Mouse (Mus musculus) fat pad, adult 2 months (tissue): ENCODE results near the gene Ctsk.

ENCODE experiments used
- DNase-seq: peaks from one replicate; pipeline ENCODE4 v3.0.0-alpha.2; 2011; ENCODE audit warnings: low read depth, low spot score; ENCODE audit errors: extremely low read depth

Gene Ctsk

DNA sequence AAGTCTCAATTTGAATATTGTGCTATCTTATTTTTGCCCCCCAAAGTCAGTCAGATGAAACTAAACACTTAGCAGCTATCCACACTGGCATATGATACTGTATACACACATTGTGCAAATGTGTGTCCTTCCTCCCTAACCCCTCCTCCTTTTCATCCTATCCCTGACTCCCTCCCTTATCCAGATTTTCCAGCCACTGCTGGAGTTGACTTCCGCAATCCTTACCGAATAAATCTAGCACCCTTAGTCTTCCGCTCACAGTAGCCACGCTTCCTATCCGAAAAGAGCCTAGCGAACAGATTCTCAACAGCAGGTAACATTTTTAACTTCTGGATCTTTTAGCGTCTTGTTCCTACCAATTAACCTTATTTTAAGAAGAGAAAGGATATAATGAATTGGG lies at the start of gene Ctsk:
Ctsk (plus strand) TSS at position 233 of the 400 bp plus-strand sequence.
- DNase-seq = no peak

DNA sequence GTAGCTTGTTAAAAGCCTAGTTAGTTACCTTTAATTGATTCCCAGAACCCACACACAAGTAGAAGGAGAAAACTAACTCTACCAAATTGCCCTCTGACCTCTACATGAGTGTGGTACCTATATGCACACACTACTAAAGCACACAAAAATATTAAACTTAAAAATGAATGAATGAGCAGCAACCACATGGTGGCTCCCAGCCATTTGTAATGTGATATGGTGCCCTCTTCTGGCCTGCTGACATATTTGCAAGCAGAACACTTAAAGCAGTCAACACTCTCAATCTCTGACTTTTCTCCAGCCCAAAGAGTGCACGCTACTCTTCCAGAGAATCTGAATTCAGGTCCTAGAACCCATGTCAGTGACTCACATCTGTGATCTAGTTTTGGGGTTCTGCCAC lies 48.6 kb upstream of the Ctsk start:
- DNase-seq = no peak

DNA sequence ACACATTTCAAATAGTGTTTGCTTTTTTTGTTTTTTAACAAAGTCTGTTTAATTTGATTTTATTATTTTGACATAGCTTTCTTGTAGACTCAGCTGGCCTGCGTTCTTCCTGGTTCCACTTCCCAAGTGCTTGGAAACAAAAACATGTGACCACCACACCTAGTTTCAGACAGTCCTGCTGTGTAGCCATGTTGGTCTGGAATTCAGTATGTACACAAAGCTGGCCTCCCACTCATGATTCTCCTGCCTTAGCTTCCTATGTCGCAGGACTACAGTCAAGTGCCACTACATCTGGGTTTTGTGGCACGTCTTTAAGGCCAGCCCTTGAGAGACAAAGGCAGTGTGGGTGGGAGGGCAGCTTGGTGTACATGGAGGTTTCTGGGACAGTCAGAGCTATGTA lies 48.1 kb upstream of the Ctsk start:
- no peak for DNase-seq

DNA sequence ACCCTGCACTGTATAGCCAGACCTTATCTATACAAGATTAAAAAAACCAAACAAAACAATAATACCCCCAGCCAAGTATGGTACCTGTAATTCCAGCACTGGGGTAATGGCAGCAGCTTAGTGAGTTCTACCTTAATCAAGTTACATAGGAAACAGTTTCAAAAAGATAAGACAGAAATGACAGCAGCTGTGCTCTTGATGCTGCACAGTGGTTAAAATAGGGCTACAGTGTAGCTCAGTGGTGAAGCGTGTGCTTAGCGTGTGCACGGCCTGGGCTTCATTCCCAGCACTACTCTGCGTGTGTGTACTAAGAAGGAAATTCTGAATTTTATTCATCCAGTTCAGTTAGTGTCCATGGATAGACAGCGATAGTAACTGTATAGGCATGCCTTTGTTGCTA lies 42.7 kb upstream of the Ctsk start:
- DNase-seq = no peak

DNA sequence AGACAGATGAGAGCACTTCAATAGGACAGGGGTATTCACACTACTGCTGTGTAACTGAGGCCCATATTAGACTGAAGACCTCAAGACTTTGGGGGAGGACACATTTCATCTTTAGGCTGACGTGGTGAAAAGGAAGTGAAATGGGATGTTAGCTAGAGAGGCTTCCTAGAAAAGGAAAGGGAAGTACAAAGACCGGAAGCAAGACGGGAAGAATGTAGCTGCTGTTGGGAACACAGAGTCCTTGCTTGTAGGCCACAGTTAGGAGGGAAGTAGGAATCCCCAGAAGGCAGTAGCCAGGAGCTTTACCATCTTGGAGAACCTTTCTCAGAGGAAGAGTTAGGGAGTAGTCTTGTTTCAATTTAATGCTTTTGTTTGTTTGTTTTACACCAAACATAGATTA lies 41.3 kb upstream of the Ctsk start:
- no peak for DNase-seq

DNA sequence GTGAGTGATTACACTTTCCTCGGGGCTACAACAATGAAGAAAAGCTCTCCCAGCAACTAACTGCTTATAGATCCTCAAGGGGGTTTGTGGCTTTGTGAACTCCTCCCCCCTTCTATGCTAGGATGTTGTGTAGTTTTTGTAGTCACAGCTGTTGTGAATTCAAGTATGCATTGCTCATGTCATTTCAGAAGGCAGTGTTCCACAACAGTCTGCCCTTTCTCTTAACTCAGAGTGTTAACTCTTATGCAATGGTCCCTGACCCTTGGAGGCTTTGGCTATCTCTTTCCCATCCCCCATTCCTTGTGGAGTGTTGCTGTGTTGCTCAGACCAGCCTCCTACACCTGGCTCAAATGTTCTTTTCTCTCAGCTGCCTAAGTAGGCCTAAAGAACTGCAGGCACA lies 39.7 kb upstream of the Ctsk start:
- DNase-seq = peak; percentile 18

DNA sequence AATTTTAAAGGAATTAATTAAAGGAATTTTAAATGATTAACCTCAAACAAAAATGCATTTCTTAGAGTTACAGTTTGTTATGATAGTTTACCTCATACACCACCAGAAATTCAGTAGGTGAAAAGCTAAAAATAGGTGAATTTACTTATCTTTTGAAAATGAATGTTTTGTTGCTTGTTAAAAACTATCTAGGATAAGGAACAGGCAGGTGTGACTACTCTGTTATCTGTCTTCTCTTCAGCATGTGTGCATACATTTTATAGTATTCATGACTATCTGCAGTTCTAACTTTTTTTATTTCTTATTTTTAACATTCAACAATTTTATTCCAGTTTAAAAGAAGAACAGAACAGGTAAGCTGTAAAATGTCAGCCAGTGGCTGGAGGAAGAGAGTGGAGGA lies 35.2 kb upstream of the Ctsk start:
- no peak for DNase-seq

DNA sequence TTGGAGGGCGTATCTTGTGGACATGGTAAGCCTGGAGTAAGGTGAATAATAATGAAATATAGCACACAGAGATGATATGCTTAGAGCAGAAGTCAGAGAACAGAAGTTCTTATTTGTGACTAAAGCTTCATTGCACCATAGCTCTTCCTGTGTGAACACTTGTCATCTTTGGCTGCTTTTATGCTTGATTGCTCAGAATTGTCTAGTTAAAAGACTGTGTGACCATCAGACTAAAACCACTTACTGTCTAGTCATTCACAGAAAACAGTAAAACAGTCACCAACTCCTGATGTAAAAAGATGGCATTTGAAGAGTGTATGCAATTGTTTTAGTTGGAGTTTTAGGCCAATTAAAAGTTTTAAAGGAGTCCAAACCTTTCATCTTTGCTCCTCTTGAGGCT lies 20.1 kb upstream of the Ctsk start:
- DNase-seq = no peak

DNA sequence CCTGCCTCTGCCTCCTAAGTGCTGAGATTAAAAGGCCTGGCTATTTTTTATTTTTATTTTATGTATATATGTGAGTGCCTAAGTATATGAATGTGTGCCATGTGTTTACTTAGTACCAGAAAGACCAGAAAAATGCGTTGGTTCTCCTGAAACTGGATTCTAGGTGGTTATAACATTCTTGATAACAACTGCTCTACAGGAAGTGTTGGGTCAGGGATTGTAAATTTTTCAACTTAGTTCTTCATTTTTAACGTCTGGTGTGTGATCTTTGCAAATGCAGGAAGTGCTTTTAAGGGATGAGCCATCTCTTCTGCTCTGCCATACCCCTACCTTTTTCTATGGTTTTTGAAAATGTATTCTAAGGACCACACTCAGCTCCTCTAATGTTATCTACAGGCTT lies 12.6 kb upstream of the Ctsk start:
- no peak for DNase-seq

DNA sequence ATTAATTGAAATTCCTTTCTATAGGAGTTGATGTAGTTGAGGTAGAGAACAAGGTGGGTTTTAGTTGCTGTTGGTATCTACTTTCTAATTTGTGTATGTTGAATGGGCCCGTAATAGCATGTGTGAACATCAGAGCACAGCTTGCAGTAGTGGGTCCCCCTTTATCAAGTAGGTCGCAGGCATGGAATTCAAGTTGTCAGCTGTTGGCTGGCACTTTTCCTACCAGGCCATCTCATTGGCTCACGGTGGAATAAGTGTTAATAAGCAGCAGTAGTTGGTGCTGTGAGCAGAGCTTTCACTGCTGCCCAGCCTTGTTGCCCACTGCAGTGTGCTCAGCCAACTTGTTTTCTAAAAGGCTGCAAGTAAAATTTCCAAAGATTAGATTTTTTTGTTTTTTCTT lies 10.4 kb upstream of the Ctsk start:
- no peak for DNase-seq

DNA sequence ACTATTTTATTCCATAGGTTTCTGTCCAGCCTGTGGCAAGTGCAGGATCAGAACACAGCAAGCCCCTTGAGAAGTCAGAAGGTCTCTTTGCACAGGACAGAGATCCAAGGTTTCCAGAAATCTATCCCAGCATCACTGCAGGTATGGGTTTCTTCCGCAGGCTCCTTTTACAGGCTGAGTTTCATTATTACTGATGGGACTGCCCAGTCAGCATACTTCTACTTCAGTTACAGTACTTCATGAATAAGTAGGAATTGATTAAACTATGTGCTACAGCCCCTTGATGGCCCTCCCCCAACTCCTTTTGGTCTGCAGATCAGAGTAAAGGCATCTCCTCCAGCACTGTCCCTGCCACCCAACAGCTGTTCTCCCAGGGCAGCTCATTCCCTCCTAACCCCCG lies 8.8 kb upstream of the Ctsk start:
- DNase-seq = no peak

DNA sequence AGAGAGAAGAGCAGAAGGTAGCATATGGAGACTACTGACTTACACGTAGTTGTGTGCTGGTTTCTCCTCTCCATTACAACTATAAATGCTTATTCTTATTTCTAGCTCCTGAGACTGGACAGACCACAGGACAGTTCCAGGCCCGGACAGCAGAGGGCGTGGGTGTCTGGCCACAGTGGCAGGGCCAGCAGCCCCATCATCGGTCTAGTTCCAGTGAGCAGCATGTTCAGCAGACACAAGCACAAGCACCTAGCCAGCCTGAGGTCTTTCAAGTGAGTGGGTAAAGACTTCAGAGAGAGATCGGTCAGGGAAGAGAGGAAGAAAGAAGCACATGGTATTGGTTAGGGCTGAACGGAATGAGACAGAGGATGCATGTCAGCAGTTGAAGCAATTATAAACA lies 4.7 kb upstream of the Ctsk start:
- no peak for DNase-seq

DNA sequence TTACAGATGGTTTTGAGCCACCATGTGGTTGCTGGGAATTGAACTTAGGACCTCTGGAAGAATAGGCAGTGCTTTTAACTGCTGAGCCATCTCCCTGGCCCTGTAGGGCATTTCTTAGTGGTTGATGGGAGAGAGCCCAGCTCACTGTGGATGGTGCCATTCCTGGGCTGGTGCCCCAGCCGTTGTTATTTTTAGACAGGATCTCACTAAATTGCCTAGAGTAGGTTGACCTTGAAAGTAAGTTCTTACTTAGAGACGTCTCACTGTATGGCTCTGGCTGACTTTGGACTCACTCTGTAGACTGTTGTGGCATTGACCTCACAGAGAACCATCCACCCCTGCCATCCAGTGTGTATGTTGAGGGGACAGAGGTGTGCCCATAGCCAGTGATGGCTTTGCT lies 827 bp upstream of the Ctsk start:
- no peak for DNase-seq

DNA sequence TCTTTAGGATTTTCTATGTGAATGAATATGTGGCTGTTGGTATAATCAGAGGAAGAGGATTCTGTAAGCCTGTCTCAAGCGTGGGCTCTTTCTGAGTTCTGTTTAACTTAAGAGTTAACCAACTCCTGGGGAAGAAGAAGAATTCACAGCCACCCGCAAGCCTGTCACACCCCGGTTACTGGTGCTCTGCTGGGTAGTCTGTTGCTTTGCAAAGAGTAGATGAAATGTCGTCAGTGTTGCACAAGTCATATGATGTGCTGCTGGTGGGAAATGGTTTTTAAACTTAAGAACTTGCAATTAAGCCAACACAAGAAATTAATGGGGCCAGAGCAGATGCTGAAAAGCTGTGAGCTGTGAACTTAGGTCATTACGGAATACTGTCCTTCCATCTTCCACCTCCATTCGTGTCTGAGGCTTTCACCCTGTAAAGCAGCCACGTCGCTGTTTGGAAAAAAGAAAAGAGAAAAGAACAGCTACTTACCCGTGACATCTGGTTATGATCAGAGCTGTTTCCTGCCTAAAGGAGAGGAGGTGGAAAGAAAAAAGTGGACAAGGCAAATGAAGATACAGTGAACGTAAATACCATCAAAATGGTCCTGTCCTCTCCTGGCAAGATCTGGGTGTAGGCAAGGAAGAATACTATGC lies 562 bp downstream of the Ctsk start:
- no peak for DNase-seq

DNA sequence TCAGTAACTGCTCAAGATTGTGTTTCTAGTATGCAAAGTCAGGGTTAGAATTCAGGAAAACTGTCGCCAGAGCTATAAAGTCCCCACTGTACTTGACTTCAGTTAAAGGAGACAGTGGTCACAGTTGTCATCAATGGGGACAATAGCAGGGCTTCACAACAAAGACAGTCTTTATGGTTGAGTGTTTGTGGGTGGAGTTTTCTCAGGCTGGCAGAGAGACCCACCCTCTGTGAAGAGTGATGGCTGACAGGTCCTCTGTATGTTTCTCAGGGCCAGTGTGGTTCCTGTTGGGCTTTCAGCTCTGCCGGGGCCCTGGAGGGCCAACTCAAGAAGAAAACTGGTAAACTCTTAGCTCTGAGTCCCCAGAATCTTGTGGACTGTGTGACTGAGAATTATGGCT lies 3.3 kb downstream of the Ctsk start:
- no peak for DNase-seq

DNA sequence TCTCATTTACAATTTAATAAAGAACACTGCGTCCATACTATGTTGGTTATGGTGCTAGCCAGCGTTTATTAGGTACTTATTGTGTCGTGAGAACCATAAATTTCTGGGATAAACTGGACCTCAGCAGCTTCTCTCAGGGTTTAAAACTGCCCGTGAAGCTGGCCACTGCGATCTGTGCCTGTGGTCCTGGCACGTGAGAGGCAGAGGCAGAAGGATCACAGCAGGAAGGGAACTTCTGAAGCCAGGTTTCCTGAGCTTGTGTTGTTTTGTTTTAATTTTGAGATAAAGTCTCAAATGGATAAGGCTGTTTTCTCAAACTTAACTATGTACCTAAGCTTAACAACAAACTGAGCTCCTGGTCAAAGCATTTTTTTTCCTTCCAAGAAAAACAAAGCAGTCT lies 10.3 kb downstream of the Ctsk start:
- no peak for DNase-seq

DNA sequence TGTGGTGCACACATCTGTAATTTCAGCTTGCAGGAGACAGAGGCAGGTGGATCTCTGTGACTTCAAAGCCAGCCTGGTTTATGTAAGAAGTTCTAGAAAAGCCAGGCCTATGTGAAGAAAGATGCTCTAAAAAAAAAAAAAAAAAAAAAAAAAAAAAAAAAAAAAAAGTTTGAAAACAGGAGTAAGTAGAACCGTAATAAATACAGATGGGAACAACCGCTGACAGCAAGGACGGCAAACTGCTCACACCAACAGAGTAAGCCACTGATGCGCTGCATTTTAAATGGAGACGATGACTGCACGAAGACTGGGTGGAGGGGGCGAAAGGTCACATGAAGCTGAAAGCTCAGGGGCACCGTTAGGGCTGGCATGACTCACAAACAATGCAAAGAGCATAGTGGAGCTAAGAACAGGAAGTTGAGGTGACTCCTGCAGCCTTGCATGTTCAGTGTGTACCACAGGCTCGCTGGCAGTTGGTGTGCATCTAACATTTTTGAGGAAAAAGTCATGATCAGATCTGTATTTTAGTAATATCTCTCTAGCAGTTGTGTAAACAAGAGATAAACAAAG lies 12.6 kb downstream of the Ctsk start:
- no peak for DNase-seq

DNA sequence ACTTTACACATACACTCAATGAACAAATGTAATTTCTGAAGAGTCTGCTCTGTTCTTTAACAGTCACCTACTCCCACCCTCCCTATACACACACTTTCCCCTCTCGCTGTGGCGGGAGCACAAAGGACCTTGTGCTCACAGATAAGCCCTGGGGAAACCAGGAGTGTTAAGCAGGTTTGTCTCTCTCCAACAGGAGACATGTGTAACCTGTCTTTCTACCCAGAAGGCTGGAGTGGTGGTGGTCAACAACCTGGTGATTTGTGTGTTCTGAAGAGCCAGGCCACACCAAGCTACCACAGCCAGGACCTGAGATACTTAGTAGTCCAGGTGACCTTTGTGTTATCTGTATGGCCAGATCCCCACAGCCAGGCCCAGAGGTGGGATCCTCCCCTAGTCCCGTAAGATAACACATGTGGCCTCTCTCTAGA lies 17.6 kb downstream of the Ctsk start:
- DNase-seq = no peak

DNA sequence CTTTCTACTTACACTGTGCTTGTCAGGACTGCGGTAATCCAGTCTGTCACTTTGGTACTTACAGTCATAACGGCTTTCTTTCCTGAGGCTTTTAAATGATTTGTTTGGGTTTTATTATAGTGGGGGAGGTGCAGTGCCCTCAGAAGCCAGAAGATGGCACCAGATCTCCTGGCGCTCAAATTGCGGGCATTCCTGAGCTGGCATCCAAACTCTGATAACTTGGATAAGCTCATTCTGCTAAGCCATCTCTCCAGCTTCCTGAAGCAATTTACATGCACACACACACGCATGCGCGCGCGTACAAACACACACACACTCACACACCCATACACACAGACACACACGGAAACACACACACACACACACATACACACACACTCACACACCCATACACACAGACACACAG lies 18.4 kb downstream of the Ctsk start:
- DNase-seq = peak; percentile 13

DNA sequence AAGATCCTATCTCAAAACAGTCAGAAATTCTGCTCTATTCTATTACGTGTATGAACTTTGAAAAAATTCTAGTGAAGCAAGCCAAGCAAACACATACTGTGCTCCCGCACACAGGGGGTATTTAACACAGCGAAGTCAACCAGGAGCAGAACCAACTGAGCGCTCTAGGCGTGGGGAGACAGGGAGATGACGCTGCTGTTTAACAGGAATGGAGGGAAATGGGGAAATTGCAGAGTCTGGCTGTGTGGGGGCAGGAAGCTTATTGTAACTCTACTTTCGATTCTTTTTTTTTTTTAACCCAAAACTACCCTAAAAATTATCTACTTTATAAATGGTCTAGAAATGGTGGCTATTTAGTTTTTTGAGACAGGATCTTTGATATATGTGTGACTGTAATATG lies 19.8 kb downstream of the Ctsk start:
- no peak for DNase-seq

DNA sequence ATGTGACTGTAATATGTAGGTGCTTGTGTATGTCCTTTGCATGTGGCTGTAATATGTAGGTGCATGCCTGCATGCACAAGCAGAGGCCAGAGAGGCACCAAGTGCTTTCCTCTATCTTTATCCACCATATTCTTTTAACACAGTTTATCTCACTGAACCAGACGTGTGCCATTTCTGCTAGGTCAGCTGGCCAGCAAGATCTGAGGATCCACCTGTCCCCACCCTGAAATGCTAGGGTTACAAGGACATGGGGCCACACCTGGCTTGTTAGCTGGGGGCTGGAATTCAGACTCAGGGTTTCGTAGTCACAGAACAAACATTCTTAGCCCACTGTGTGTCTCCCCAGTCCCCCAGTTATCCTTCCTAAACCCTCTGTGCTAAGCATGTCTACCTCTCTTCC lies 20.3 kb downstream of the Ctsk start:
- no peak for DNase-seq

DNA sequence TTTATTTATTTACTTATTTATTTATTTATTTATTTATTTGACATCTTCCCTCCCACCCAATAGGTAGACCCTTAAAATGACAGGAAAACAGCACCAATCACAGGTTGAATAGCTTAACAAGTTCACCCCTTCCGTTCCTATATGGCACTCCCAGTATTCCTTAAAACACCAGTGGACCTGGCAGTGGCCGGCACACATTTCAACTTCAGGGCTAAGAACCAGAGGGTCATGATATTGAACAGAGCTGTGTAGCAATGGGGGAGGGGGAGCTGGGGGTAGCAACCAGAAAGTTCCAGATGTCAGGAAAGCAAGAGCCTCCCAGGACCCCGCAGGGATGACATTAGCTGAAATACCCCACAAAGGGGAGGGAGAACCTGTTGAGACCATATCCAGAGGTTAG lies 21.0 kb downstream of the Ctsk start:
- DNase-seq = no peak

DNA sequence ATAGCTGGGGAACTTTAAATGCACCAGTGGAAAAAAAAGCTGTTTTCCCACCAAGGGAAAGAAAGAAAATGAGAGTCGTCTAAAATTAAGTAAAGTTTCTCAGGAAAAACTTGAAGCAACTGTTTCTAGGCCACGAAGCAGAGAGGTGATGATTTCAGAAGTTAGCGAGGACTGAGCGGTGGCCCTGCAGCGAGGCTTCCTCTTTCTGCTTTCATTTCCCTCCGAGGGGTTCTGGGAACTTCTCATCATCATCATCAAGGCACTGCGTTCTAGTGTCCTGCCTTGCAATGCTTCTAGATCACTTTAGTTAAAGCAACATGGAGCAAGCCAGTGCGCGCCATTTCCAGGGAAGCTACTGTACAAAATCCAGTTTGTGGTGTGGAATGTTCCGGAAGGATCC lies 22.1 kb downstream of the Ctsk start:
- DNase-seq = no peak
